Mouse (Mus musculus) brain, embryonic 14.5 days (tissue): ENCODE measurements around the gene Gpr146.

Experiments used
- CTCF ChIP-seq: fragments of 200-500 bp; IDR thresholded peaks from 2 replicates; pipeline ENCODE4 v1.5.1; 2012; ENCODE audit warnings: inconsistent platforms, mild to moderate bottlenecking, moderate library complexity, borderline replicate concordance; ENCODE audit not compliant: insufficient read depth, insufficient read length; ENCODE audit errors: extremely low read depth
- POLR2A ChIP-seq: fragments of 200-500 bp; IDR thresholded peaks from 2 replicates; pipeline ENCODE4 v1.6.1; 2012; ENCODE audit warnings: mild to moderate bottlenecking, inconsistent platforms, borderline replicate concordance; ENCODE audit not compliant: poor library complexity, insufficient read depth, insufficient read length, severe bottlenecking; ENCODE audit errors: extremely low read depth

DNA sequence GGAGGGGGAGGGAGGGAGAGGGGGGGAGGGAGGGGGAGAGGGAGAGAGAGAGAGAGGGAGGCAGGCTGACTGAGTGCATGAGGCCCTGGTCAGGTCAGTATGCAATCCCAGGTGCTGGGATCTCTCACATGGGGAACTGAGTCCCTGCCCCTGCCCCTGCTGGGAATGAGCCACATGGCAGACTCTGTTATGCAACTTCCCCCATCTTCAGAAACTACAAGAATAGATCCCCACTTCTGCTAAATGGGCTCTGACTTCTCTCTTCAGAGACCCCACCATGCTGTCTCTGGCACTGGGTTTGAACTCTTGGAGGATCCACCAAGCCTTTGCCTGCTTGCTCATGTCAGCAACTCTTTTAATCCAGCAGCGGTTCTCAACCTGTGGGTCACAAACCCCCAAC lies 11.7 kb upstream of the Gpr146 start:
- TF ChIP-seq POLR2A (no peak), CTCF (no peak)
